Mouse (Mus musculus) sigmoid colon, adult 10 weeks (tissue): ENCODE measurements around the gene 5730480H06Rik. TPM values are rescaled to one million over a fixed set of nuclear protein-coding genes. Genes with fewer than 3 reads are reported as not detected.

Experiments used
- polyA plus RNA-seq: library from polyadenylated mRNA; stranded (reverse); fragments of 350-450 nt; fragmentation: Illumina TruSeq; extraction: RNeasy Lipid Tissue Mini Kit (QIAGEN cat#74804); gene quantifications from one replicate; pipeline ENCODE4 v1.2.3, GENCODE M21; 2014; ENCODE audit warnings: low read depth, low replicate concordance

Gene 5730480H06Rik
- polyA plus RNA-seq, result 28.3 TPM

GRCm38 (mm10) chr5:48327652-48328051 is at the start of gene 5730480H06Rik:
Gene 5730480H06Rik, plus strand, starts transcription at chr5:48327952.

